Mouse (Mus musculus): ENCODE measurements around the gene Htr5b. TPM values are rescaled to one million over a fixed set of nuclear protein-coding genes. Genes with fewer than 3 reads are reported as not detected.

Gene Htr5b
- not detected in 2 replicates for polyA plus RNA-seq (2012; rRNA removed)

GRCm38 (mm10) chr1:121528399-121528720 lies at the start of gene Htr5b:
Htr5b (minus strand) TSS chr1:121528465.

GRCm38 (mm10) chr1:121567521-121568489 lies 39.5 kb upstream of the Htr5b start, which contains the start of gene Ddx18:
Ddx18 (minus strand) TSS chr1:121567989.

Other genes starting within 250 kb of the Htr5b start
- 13.9 and 16.5 TPM in 2 replicates for gene Insig2, start 195.9 kb downstream of the Htr5b start, polyA plus RNA-seq (2012; rRNA removed)
- gene Ccdc93, start 97.4 kb downstream of the Htr5b start, polyA plus RNA-seq (2012; rRNA removed): 3.0 and 3.2 TPM in 2 replicates
- gene Ddx18, start 39.5 kb upstream of the Htr5b start, polyA plus RNA-seq (2012; rRNA removed): 28.4 and 30.6 TPM in 2 replicates